ENCODE assay signal across 23 mouse cellular contexts in the genomic region with DNA sequence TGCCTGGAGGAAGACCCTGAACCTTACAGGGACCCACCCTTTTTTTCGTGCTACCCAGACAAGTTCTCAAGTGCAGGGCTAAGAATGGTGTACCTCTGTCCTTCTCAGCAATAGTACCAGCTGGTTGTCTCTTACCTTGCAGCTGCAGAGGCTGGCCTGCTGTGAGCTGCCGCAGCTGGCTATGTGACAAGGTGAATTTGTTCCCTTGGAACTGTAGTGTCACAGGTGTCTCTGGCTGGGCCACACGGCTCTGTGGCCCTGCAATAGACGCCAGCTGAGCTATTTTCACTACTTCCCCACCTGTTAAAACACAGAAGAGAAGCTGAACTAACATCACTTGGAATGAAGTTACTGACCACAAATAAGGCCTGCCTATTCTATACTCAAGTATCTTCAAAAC. TPM values are rescaled to one million over a fixed set of nuclear protein-coding genes. Genes with fewer than 3 reads are reported as not detected.
DNase-seq lines count a peak whose midpoint lies in the region; ATAC-seq and TF ChIP-seq lines count a peak whose summit lies in the region.
"Had no signal": no experiment of that assay in that cellular context is flagged by ENCODE, and none has a peak within 500 bp of the region (broad histone marks: within the 10 kb centered on the region; RNA-seq: fewer than 3 reads in every experiment).

No protein-coding gene starts in this region.

- no peak overlapping the region for H3ac ChIP-seq in myocyte (ENCODE audit: control insufficient read depth, insufficient read length)

- no peak overlapping the region for H3K4me3 ChIP-seq in heart, embryonic 12.5 days
- no peak overlapping the region for H3K4me3 ChIP-seq in CH12.LX (replicated peaks in 1 of 3; ENCODE audit: low read depth in 2 of 3, low read length in 2 of 3, poor library complexity in 1 of 3)
- no peak overlapping the region for H3K4me3 ChIP-seq in myocyte

- dilution Hi-C loops in CH12.LX (cut with MboI; ENCODE audit: extremely low pct_ligation_motif_present, extremely low pct_unique_long_range_greater_than_20kb, low sequenced_read_pairs), result no loop called here

- H3K27me3 ChIP-seq in heart, embryonic 12.5 days (replicated peaks), result no peaks in the 10 kb centered on the region
- no peaks in the 10 kb centered on the region for H3K27me3 ChIP-seq in CH12.LX (replicated peaks)
- H3K27me3 ChIP-seq in myocyte (ENCODE audit: control insufficient read depth, insufficient read depth, insufficient read length), result no peaks in the 10 kb centered on the region
- H3K27me3 ChIP-seq: Patski had no signal

- TF ChIP-seq EP300 in CH12.LX (IDR thresholded peaks at IDR 0.05; ENCODE audit: low read length), result no peak

- no peak for ATAC-seq in heart, embryonic 12.5 days (ENCODE audit: insufficient number of reproducible peaks, low FRiP score)
- ATAC-seq: activated CD4-positive, CD25-positive, alpha-beta regulatory T cell, adult 4 months; CD4-positive, CD25-positive, alpha-beta regulatory T cell, adult 4 months; Patski had no signal

- TF ChIP-seq POLR2A in CH12.LX (IDR thresholded peaks at IDR 0.05; ENCODE audit: low read depth, low read length) (no peak), myocyte (IDR thresholded peaks at IDR 0.05; ENCODE audit: insufficient read length, low read depth) (no peak)

- 93% methylated on average over 4 of the region's 4 CpGs for WGBS in heart, embryonic 12.5 days

- peaks cover 89% of the 10 kb centered on the region for H3K36me3 ChIP-seq in heart, embryonic 12.5 days
- H3K36me3 ChIP-seq in CH12.LX (replicated peaks in 1 of 2; ENCODE audit: control insufficient read depth in 1 of 2, insufficient read depth in 1 of 2, low read length in 1 of 2) (peaks cover 73 to 94% of the 10 kb centered on the region in 2 experiments), myocyte (ENCODE audit: control insufficient read depth, insufficient read depth) (peaks cover 35% of the 10 kb centered on the region)

- in situ Hi-C loops in CH12.LX (cut with MboI; ENCODE audit: low pct_ligation_motif_present, low pct_unique_long_range_greater_than_20kb, low sequenced_read_pairs), result no loop called here

- H3K79me2 ChIP-seq in CH12.LX (replicated peaks; ENCODE audit: control insufficient read depth, extremely low read depth, insufficient read depth, poor library complexity, severe bottlenecking) (no peaks in the 10 kb centered on the region), myocyte (ENCODE audit: control insufficient read depth, insufficient read depth) (no peaks in the 10 kb centered on the region)

- H3K9me3 ChIP-seq in heart, embryonic 12.5 days (replicated peaks), result no peaks in the 10 kb centered on the region
- no peaks in the 10 kb centered on the region for H3K9me3 ChIP-seq in CH12.LX (replicated peaks; ENCODE audit: low read length)
- H3K9me3 ChIP-seq: G1E had no signal

- TF ChIP-seq CTCF in CH12.LX (conservative IDR thresholded peaks at IDR 0.05 in 1 of 2, IDR thresholded peaks at IDR 0.05 in 1 of 2; ENCODE audit: low read depth in 2 of 2, low read length in 2 of 2), result no peak

- peak; percentile 35 for DNase-seq in heart, adult 11 months
- DNase-seq in A20 (ENCODE audit: low read depth, low spot score) (peak; percentile 85), CH12.LX (ENCODE audit: extremely low read depth) (no peak)
- DNase-seq in yolk sac, embryonic 10.5 days (ENCODE audit: low spot score), result no peak
- DNase-seq in adrenal gland, postnatal 10 days, result no peak
- no peak for DNase-seq in kidney, postnatal 10 days
- DNase-seq: adrenal gland, adult 2 months; adrenal gland, adult 8-10 months; adrenal gland, postnatal 14 days; adrenal gland, postnatal 25 days; adrenal gland, postnatal 36 days; B cell, adult 2 months; cerebellum, adult 11 months; cerebellum, adult 11-12 months; cerebellum, adult 18-20 months; cerebellum, adult 2 months; cerebellum, adult 8-10 months had no signal

- no peak overlapping the region for H3K4me2 ChIP-seq in heart, embryonic 12.5 days
- H3K4me2 ChIP-seq in CH12.LX (ENCODE audit: insufficient read depth, low read depth, poor library complexity, severe bottlenecking), result no peak overlapping the region
- H3K4me2 ChIP-seq in myocyte (ENCODE audit: low read depth), result no peak overlapping the region

- H3K9ac ChIP-seq in heart, embryonic 12.5 days, result no peak overlapping the region
- H3K9ac ChIP-seq in CH12.LX (ENCODE audit: insufficient read depth, low read depth), result no peak overlapping the region

- no peaks in the 10 kb centered on the region for H3K4me1 ChIP-seq in heart, embryonic 12.5 days (replicated peaks)
- peaks cover 3 to 12% of the 10 kb centered on the region in 2 experiments; a peak in 2 of 4 replicates for H3K4me1 ChIP-seq in CH12.LX (ENCODE audit: control insufficient read depth in 1 of 2, insufficient read depth in 2 of 2)

- no peak for TF ChIP-seq RAD21 in CH12.LX (IDR thresholded peaks at IDR 0.05; ENCODE audit: low read depth, low read length)

- H3K27ac ChIP-seq in heart, embryonic 12.5 days (ENCODE audit: poor library complexity, severe bottlenecking), result no peak overlapping the region
- H3K27ac ChIP-seq in CH12.LX (ENCODE audit: insufficient read depth, low read depth), result no peak overlapping the region

TF ChIP-seq in CH12.LX, 34 proteins besides CTCF, POLR2A, EP300 and RAD21:
- TF ChIP-seq TCF12 (IDR thresholded peaks at IDR 0.05; ENCODE audit: low read depth, low read length), result peak; percentile 43; the same call in 1 of the 2 replicates
- TF ChIP-seq E2F4 (IDR thresholded peaks at IDR 0.05; ENCODE audit: insufficient replicate concordance, low read depth, low read length), result no peak

TF ChIP-seq in myocyte, 11 proteins besides CTCF, POLR2A, EP300 and RAD21:
- TF ChIP-seq MAX (IDR thresholded peaks at IDR 0.05; ENCODE audit: low read depth) (no peak), TCF3 (IDR thresholded peaks at IDR 0.05; ENCODE audit: insufficient read length, low read depth) (peak; percentile 48), MYOD1 (IDR thresholded peaks at IDR 0.05; ENCODE audit: control insufficient read depth in 1 of 3, insufficient read length in 2 of 3, low read depth in 2 of 3) (peak in 1 of 3 experiments; percentile 66), E2F4 (IDR thresholded peaks at IDR 0.05; ENCODE audit: insufficient read depth) (no peak), CEBPB (IDR thresholded peaks at IDR 0.05; ENCODE audit: insufficient read depth, poor library complexity, severe bottlenecking) (no peak), USF1 (IDR thresholded peaks at IDR 0.05; ENCODE audit: low read depth) (no peak), SRF (IDR thresholded peaks at IDR 0.05; ENCODE audit: control insufficient read depth, insufficient read length, low read depth) (no peak), REST (IDR thresholded peaks at IDR 0.05; ENCODE audit: insufficient read depth, insufficient read length) (no peak), POLR2AphosphoS2 (IDR thresholded peaks at IDR 0.05; ENCODE audit: insufficient read length, low read depth) (no peak), TCF12 (IDR thresholded peaks at IDR 0.05; ENCODE audit: insufficient read depth, poor library complexity, severe bottlenecking) (peak; percentile 41), MYOG (IDR thresholded peaks at IDR 0.05; ENCODE audit: control insufficient read depth in 1 of 3, insufficient read depth in 1 of 3, insufficient read length in 2 of 3, low read depth in 2 of 3) (peak in 2 of 3 experiments; percentile 6 to 55)
TF ChIP-seq in myocyte: peak in this region for 4.

RNA-seq across cellular contexts. Expression of a gene that starts 45.4 kb away (rescaled TPM):
- polyA plus RNA-seq in heart, embryonic 12.5 days (2016; fragmentation: Nextera tagmentation; extraction: Ambion mirVana), result 20.6 and 24.1 TPM in 2 replicates
- total RNA-seq in CH12.LX (2012; rRNA removed) (12.3 and 16.3 TPM in 2 replicates), CH12.LX (2014; rRNA removed) (11.8 and 13.7 TPM in 2 replicates)
- polyA plus RNA-seq in CH12.LX (2012; ENCODE audit: insufficient read length, low read depth) (38.6 and 52.2 TPM in 2 replicates), myocyte (2012; fragmentation: generic; extraction: Trizol) (13.9 TPM)
- total RNA-seq in adrenal gland, postnatal 10 days (2021), result 10 to 100 TPM; 16.0 to 17.6 TPM

RNA-seq across cellular contexts. Expression of a gene that starts 45.4 kb away (rescaled TPM):
- polyA plus RNA-seq in heart, embryonic 12.5 days (2016; fragmentation: Nextera tagmentation; extraction: Ambion mirVana), result 34.0 and 35.7 TPM in 2 replicates
- total RNA-seq in CH12.LX (2012; rRNA removed) (50.7 and 69.3 TPM in 2 replicates), CH12.LX (2014; rRNA removed) (36.7 and 42.0 TPM in 2 replicates)
- polyA plus RNA-seq in CH12.LX (2012; ENCODE audit: insufficient read length, low read depth) (104 and 160 TPM in 2 replicates), myocyte (2012; fragmentation: generic; extraction: Trizol) (42.5 TPM)
- 10 to 100 TPM; 18.2 to 19.1 TPM for total RNA-seq in adrenal gland, postnatal 10 days (2021)

Comparison
In these comparisons a context has a peak if more than half of its experiments do, and no peak if none do; other contexts are left out.
1. DNase-seq: peak in heart, adult 11 months (single experiment) and A20 (single experiment); none in CH12.LX (single experiment), yolk sac, embryonic 10.5 days (single experiment), adrenal gland, postnatal 10 days (single experiment) and kidney, postnatal 10 days (single experiment).